ENCODE assay signal across 8 mouse cellular contexts in the genomic region with DNA sequence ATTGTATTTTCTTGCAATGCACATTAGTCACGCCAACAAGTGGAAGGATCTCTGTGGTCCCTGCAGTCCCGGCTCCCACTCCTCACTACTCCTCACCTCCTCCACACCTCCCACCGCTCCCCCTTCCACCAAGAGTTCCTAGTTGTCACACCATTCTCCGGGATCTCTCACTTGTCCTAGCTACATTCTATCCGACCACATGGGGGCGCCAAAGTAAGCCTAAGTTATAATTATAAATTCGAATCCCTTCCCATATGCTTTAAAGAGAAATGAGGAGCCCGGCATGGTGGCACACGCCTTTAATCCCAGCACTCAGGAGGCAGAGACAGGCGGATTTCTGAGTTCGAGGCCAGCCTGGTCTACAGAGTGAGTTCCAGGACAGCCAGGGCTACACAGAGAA. TPM values are rescaled to one million over a fixed set of nuclear protein-coding genes. Genes with fewer than 3 reads are reported as not detected.
DNase-seq lines count a peak whose midpoint lies in the region; TF ChIP-seq lines count a peak whose summit lies in the region.

No protein-coding gene starts in this region.

- intact Hi-C loops in gastrocnemius, adult 2 months (cut with DNase I), result loop anchor here (2.0 kb wide), 1 partner anchor 33 kb away; no protein-coding TSS in a partner anchor
- intact Hi-C loops in gastrocnemius, postnatal 14 days (cut with DNase I; ENCODE audit: low total_unique reads), result loop anchor here (5.0 kb wide), 1 partner anchor 35 kb away; no protein-coding TSS in a partner anchor

- DNase-seq in gastrocnemius, adult 2 months, result peak; percentile 58
- no peak for DNase-seq in gastrocnemius, postnatal 14 days
- DNase-seq in B cell, adult 2 months, result peak; percentile 67 to 71
- peak; percentile 75 for DNase-seq in adrenal gland, postnatal 10 days
- DNase-seq in frontal cortex, postnatal 25 days (ENCODE audit: low spot score in 2 of 2), result peak; percentile 36 to 44
- peak; percentile 27 for DNase-seq in left cerebral cortex, adult 11 months (ENCODE audit: low spot score)
- DNase-seq in ovary, postnatal 14 days (ENCODE audit: low spot score), result peak; percentile 21
- DNase-seq in thymus, postnatal 36 days, result peak; percentile 32 to 49

- no peak overlapping the region for H3K4me3 ChIP-seq in gastrocnemius, adult 2 months

- H3K27ac ChIP-seq in gastrocnemius, adult 2 months, result no peak overlapping the region

- TF ChIP-seq CTCF in gastrocnemius, adult 2 months (IDR thresholded peaks at IDR 0.05), result peak; percentile 65

RNA-seq across cellular contexts. Expression of a gene that starts 12.5 kb away (rescaled TPM):
- not detected for total RNA-seq in gastrocnemius, adult 2 months (2021)
- total RNA-seq in gastrocnemius, postnatal 14 days (2021), result not detected
- not detected for total RNA-seq in adrenal gland, postnatal 10 days (2021)
